Mouse (Mus musculus): ENCODE data around the gene Rheb. TPM values are rescaled to one million over a fixed set of nuclear protein-coding genes. Genes with fewer than 3 reads are reported as not detected.

Rheb gene
- 29.1 and 30.4 TPM in 2 replicates for polyA plus RNA-seq (2012; rRNA removed)

DNA sequence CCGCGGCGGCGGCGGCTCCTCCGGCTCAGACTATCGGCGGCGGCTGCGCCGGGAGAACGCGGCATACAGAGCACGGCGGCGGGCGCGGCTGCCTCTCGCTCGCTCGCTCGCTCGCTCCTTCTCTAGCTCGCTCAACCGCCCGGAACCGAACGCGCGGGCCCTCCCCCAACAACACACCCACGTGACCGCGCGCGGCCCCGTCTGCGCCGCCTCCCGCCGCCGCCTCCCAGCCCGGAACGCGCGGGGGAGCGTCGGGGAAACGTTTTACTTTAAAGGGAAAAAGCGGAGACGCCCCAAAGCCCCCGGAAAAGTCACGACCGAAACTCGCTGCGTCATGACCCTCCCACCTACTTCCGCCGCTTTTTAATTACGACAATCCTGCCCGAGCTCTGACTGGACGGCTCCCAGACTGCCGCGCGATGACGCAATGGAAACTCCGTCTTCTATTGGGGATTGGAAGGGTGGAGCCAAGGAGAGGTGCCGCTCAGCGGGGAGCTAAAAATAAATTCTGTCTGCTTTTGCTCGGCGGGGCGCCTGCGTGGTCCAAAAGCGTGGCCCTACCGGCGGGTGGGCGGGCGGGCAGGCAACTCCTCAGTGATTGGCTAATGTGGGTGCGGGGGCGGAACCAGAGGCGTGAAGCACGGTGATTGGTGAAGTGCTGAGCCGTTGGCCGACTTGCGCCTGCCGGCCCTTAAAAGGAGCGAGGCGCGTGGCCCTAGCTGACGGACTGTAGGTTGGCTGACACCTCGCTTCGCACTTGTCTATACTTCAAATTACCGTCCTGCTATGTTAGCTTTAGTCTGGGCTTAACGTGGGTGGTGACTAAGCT is at the start of gene Rheb:
TSS of gene Rheb (minus strand) at position 351 of the 829 bp plus-strand sequence.

DNA sequence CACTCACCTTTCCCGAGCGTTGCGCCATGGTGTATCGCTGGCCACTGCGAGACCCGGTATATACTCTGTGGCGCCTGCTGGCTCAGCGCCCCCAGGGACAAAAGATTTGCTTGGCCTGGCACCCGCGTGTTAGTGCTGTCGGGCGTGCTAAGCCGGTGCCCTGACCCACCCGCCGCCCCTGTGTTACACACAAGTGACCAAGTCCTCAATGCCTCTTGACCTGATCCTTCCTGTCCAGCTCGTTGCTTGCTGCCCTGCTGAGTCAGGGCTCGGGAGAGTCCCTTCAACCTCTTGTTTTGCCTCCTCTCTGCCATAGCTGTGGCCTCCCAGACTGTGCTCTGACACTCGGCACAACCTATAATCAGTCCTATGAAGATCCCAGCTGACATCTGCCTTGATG is 84.6 kb downstream of the Rheb start, which contains the start of gene Crygn:
TSS of gene Crygn (minus strand) at position 193 of the 400 bp plus-strand sequence.

Other genes with a start within 250 kb of the Rheb start
- 1.1 and 1.5 TPM in 2 replicates for gene Smarcd3, start 218.2 kb downstream of the Rheb start, polyA plus RNA-seq (2012; rRNA removed)
- gene Nub1, start 157.1 kb downstream of the Rheb start, polyA plus RNA-seq (2012; rRNA removed) = 11.5 and 11.7 TPM in 2 replicates
- gene Wdr86, start 111.9 kb downstream of the Rheb start, polyA plus RNA-seq (2012; rRNA removed) = 1.1 and 1.2 TPM in 2 replicates
- 0.08 TPM in 1 of 2 replicates, not detected in the other for gene Crygn, start 84.6 kb downstream of the Rheb start, polyA plus RNA-seq (2012; rRNA removed)